Mouse (Mus musculus) spleen, adult 2 months (tissue): Measurements from ENCODE around the gene Spata1. TPM values are rescaled to one million over a fixed set of nuclear protein-coding genes. Genes with fewer than 3 reads are reported as not detected.

Experiments
- DNase-seq, 2 experiments: peaks; one replicate each; pipeline versions ENCODE4 v3.0.0 to v3.0.0-alpha.2; 2012 to 2021; ENCODE audit warnings: low spot score in 2 of 2, low read depth in 1 of 2
- H3K27ac ChIP-seq: fragments of 200-500 bp; 2 replicates; pipeline ENCODE4 v1.5.1; 2012; ENCODE audit warnings: low read length, inconsistent platforms; ENCODE audit not compliant: insufficient read depth
- H3K27me3 ChIP-seq: fragments of 200-500 bp; 2 replicates; pipeline ENCODE4 v1.6.1; 2012; ENCODE audit warnings: mild to moderate bottlenecking, moderate library complexity, low read length, inconsistent platforms; ENCODE audit not compliant: control insufficient read depth, insufficient read depth
- H3K36me3 ChIP-seq: fragments of 200-500 bp; 2 replicates; pipeline ENCODE4 v1.6.1; 2012; ENCODE audit warnings: mild to moderate bottlenecking, low read length, inconsistent platforms; ENCODE audit not compliant: control insufficient read depth, insufficient read depth
- H3K4me1 ChIP-seq: fragments of 200-500 bp; 2 replicates; pipeline ENCODE4 v1.6.1; 2011; ENCODE audit warnings: inconsistent platforms; ENCODE audit not compliant: control insufficient read depth, insufficient read depth, insufficient read length
- H3K4me3 ChIP-seq: fragments of 200-500 bp; 2 replicates; pipeline ENCODE4 v1.5.1; 2011; ENCODE audit warnings: mild to moderate bottlenecking, inconsistent platforms; ENCODE audit not compliant: insufficient read depth, insufficient read length; ENCODE audit errors: extremely low read depth
- CTCF ChIP-seq: fragments of 200-500 bp; IDR thresholded peaks from 2 replicates; pipeline ENCODE4 v1.5.1; 2011; ENCODE audit warnings: mild to moderate bottlenecking, inconsistent platforms; ENCODE audit not compliant: insufficient read depth, insufficient read length, insufficient replicate concordance; ENCODE audit errors: extremely low read depth
- POLR2A ChIP-seq: fragments of 200-500 bp; IDR thresholded peaks from 2 replicates; pipeline ENCODE4 v1.6.1; 2011; ENCODE audit warnings: low read depth, low read length, inconsistent platforms
- WGBS: fragments of 180-500 bp; shearing (Covaris S2); methylation state at CpG from one replicate; pipeline ENCODE4 v1.1.7; 2018; 5-methylcytosine and 5-hydroxymethylcytosine counted together
- polyA plus RNA-seq: library from polyadenylated mRNA; depleted of rRNA; stranded (reverse); fragments of >200 nt; gene quantifications from 2 replicates; pipeline ENCODE4 v1.2.3, GENCODE M21; 2012

The Spata1 gene
- polyA plus RNA-seq, 1 experiment: 0.78 TPM

DNA sequence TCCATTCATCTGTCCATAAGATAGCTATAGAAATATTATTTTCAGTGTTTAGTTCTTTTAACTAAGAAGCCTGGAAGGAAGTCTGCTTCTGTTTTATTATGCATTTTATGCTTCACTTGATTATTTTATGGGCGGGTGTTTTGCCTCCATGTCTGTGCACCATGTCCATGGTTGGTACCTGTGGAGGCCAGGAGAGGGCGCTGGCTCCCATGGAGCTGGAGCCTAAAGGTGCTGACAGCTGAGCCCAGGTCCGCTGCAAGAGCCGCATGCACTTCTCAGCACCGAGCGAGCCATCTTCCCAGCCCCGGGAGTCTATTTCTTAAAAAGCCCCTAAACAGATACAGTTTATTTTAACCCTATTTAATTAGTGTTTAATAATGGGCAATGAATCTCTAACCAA is 75.8 kb downstream of the Spata1 start:
- no peak for TF ChIP-seq CTCF
- TF ChIP-seq POLR2A: no peak
- H3K36me3 ChIP-seq: no peaks in the 10 kb centered on the region
- 91% methylated on average over 7 of the region's 7 CpGs for WGBS

GRCm38 (mm10) chr3:146421787-146422186 is 77.8 kb downstream of the Spata1 start:
- DNase-seq: no peak
- H3K4me3 ChIP-seq: no peak overlapping the region
- no peaks in the 10 kb centered on the region for H3K36me3 ChIP-seq
- TF ChIP-seq CTCF: no peak
- no peak for TF ChIP-seq POLR2A
- WGBS: 21% methylated on average over 8 of the region's 8 CpGs
- H3K4me1 ChIP-seq: no peaks in the 10 kb centered on the region
- no peak overlapping the region for H3K27ac ChIP-seq
- H3K27me3 ChIP-seq: no peaks in the 10 kb centered on the region

More for the DNA sequence above, 75.8 kb downstream of the Spata1 start:
- H3K27ac ChIP-seq: no peak overlapping the region
- no peak overlapping the region for H3K4me3 ChIP-seq
- H3K4me1 ChIP-seq: no peaks in the 10 kb centered on the region
- no peaks in the 10 kb centered on the region for H3K27me3 ChIP-seq
- no peak for DNase-seq

GRCm38 (mm10) chr3:146419992-146420537 is 79.5 kb downstream of the Spata1 start:
- no peaks in the 10 kb centered on the region for H3K27me3 ChIP-seq
- no peak overlapping the region for H3K27ac ChIP-seq
- no peak for TF ChIP-seq CTCF
- TF ChIP-seq POLR2A: no peak
- no peaks in the 10 kb centered on the region for H3K36me3 ChIP-seq
- H3K4me1 ChIP-seq: no peaks in the 10 kb centered on the region
- 91% methylated on average over 15 of the region's 15 CpGs for WGBS
- no peak overlapping the region for H3K4me3 ChIP-seq
- DNase-seq: no peak

DNA sequence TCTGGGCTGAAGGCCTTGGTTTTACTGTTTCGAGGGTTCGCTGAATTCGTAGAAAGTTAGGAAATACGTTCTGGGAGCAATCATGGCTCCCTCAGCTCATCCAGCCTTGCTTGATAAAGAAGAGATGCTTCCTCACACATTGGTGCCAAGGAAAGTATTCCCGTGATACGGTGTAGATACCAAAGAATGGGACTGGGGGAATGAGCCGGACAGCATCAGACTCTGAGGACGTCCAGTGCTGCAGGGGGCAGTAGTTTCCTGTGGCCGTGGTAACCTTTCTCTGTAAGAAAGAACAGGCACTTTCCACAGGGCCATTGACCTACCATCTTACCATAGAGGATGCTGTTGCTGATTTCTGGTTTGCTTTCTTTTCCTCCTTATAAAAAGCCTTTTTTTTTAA is 80.0 kb downstream of the Spata1 start:
- Histone ChIP-seq H3K27me3 (no peaks in the 10 kb centered on the region), H3K4me3 (no peak overlapping the region), H3K36me3 (no peaks in the 10 kb centered on the region), H3K4me1 (no peaks in the 10 kb centered on the region), H3K27ac (no peak overlapping the region)
- DNase-seq: no peak
- TF ChIP-seq POLR2A (no peak), CTCF (no peak)
- WGBS: 96% methylated on average over 9 of the region's 9 CpGs

GRCm38 (mm10) chr3:146418901-146419300 is 80.7 kb downstream of the Spata1 start:
- WGBS: 63% methylated on average over 7 of the region's 7 CpGs
- Histone ChIP-seq H3K27me3 (no peaks in the 10 kb centered on the region), H3K4me1 (no peaks in the 10 kb centered on the region), H3K36me3 (no peaks in the 10 kb centered on the region), H3K27ac (no peak overlapping the region), H3K4me3 (no peak overlapping the region)
- DNase-seq: no peak
- TF ChIP-seq CTCF (no peak), POLR2A (no peak)

GRCm38 (mm10) chr3:146417873-146418272 is 81.7 kb downstream of the Spata1 start:
- no peak for DNase-seq
- 91% methylated on average over 8 of the region's 8 CpGs for WGBS
- TF ChIP-seq POLR2A (no peak), CTCF (no peak)
- no peaks in the 10 kb centered on the region for H3K4me1 ChIP-seq
- H3K27me3 ChIP-seq: no peaks in the 10 kb centered on the region
- H3K27ac ChIP-seq: no peak overlapping the region
- H3K4me3 ChIP-seq: no peak overlapping the region
- no peaks in the 10 kb centered on the region for H3K36me3 ChIP-seq

- Histone ChIP-seq H3K4me1 (no peaks in the 10 kb centered on the region), H3K27me3 (no peaks in the 10 kb centered on the region), H3K27ac (no peak overlapping the region), H3K4me3 (no peak overlapping the region), H3K36me3 (no peaks in the 10 kb centered on the region)
- TF ChIP-seq CTCF (no peak), POLR2A (no peak)
- 96% methylated on average over 12 of the region's 12 CpGs for WGBS
- no peak for DNase-seq
Measured at GRCm38 (mm10) chr3:146414555-146414954, 85.0 kb downstream of the Spata1 start.
